Mouse (Mus musculus): ENCODE measurements around the gene Srd5a2. TPM values are rescaled to one million over a fixed set of nuclear protein-coding genes. Genes with fewer than 3 reads are reported as not detected.

Srd5a2 gene
- 0.03 and 0.07 TPM in 2 replicates for polyA plus RNA-seq (2012; rRNA removed)

GRCm38 (mm10) chr17:74047210-74048082 is at the start of gene Srd5a2:
Gene Srd5a2 (minus strand): TSS chr17:74047916.

Other genes starting within 250 kb of the Srd5a2 start
- 23.0 and 23.5 TPM in 2 replicates for gene Ehd3, start 243.8 kb downstream of the Srd5a2 start, polyA plus RNA-seq (2012; rRNA removed)
- 5.7 and 7.3 TPM in 2 replicates for gene Xdh, start 97.7 kb downstream of the Srd5a2 start, polyA plus RNA-seq (2012; rRNA removed)
- 30.8 and 31.1 TPM in 2 replicates for gene Memo1, start 247.6 kb upstream of the Srd5a2 start, polyA plus RNA-seq (2012; rRNA removed)